Mouse (Mus musculus) embryo, embryonic 11.5 days (tissue): ENCODE measurements around the gene Tanc2.
A peak's percentile ranks its signal among the peaks of the same experiment; 100 is the strongest.

Source experiments
- DNase-seq: peaks from one replicate; pipeline ENCODE4 v3.0.0-alpha.2; 2012; ENCODE audit warnings: low read depth, low spot score

Tanc2 gene

GRCm38 (mm10) chr11:105835209-105835608 is 245.4 kb downstream of the Tanc2 start:
- no peak for DNase-seq

- no peak for DNase-seq
These were observed 246.6 kb downstream of the Tanc2 start for GRCm38 (mm10) chr11:105836344-105836891.

GRCm38 (mm10) chr11:105837962-105838361 is 248.2 kb downstream of the Tanc2 start:
- no peak for DNase-seq

GRCm38 (mm10) chr11:105845901-105846300 is 256.1 kb downstream of the Tanc2 start:
- no peak for DNase-seq

GRCm38 (mm10) chr11:105855504-105855903 is 265.7 kb downstream of the Tanc2 start:
- DNase-seq = peak; percentile 3

- DNase-seq = no peak
These were observed 268.3 kb downstream of the Tanc2 start for GRCm38 (mm10) chr11:105858063-105858462.

GRCm38 (mm10) chr11:105885558-105885957 is 295.8 kb downstream of the Tanc2 start:
- no peak for DNase-seq

GRCm38 (mm10) chr11:105887281-105887680 is 297.5 kb downstream of the Tanc2 start:
- DNase-seq = no peak

GRCm38 (mm10) chr11:105899151-105899550 is 309.4 kb downstream of the Tanc2 start:
- no peak for DNase-seq

GRCm38 (mm10) chr11:105901501-105901900 is 311.7 kb downstream of the Tanc2 start:
- DNase-seq = no peak

GRCm38 (mm10) chr11:105902956-105903355 is 313.2 kb downstream of the Tanc2 start:
- DNase-seq = no peak

GRCm38 (mm10) chr11:105905529-105906213 is 315.9 kb downstream of the Tanc2 start:
- DNase-seq = no peak

- no peak for DNase-seq
These were observed 317.6 kb downstream of the Tanc2 start for GRCm38 (mm10) chr11:105907381-105907780.

- no peak for DNase-seq
These were observed 319.1 kb downstream of the Tanc2 start for GRCm38 (mm10) chr11:105908926-105909325.

- DNase-seq = no peak
These were observed 319.8 kb downstream of the Tanc2 start for GRCm38 (mm10) chr11:105909617-105910016.

GRCm38 (mm10) chr11:105911149-105911548 is 321.4 kb downstream of the Tanc2 start:
- DNase-seq = no peak

- peak; percentile 65 for DNase-seq
These were observed 322.0 kb downstream of the Tanc2 start for GRCm38 (mm10) chr11:105911592-105912375.

GRCm38 (mm10) chr11:105913580-105913979 is 323.8 kb downstream of the Tanc2 start:
- DNase-seq = no peak

GRCm38 (mm10) chr11:105920098-105920785 is 330.5 kb downstream of the Tanc2 start:
- DNase-seq = no peak

- no peak for DNase-seq
These were observed 331.1 kb downstream of the Tanc2 start for GRCm38 (mm10) chr11:105920836-105921235.

- no peak for DNase-seq
These were observed 331.5 kb downstream of the Tanc2 start for GRCm38 (mm10) chr11:105921275-105921674.
